Mouse (Mus musculus) liver, embryonic 12.5 days (tissue): ENCODE data around the gene Ccdc38. TPM values are rescaled to one million over a fixed set of nuclear protein-coding genes. Genes with fewer than 3 reads are reported as not detected.
A peak's percentile ranks its signal among the peaks of the same experiment; 100 is the strongest.
"Not testable (repeated sequence)": the region's sequence is repeated elsewhere in the genome, so short reads cannot be mapped to it uniquely, and the experiment has no call there.

ENCODE experiments used
- ATAC-seq: fragments of 200-750 bp; cut with Nextera tagmentation; 2 replicates; pipeline ENCODE4 v1.8.0; 2017; ENCODE audit warnings: moderate number of reproducible peaks, mild to moderate bottlenecking, moderate library complexity
- H3K27ac ChIP-seq: fragments of 300-500 bp; sonication (generic); 2 replicates; pipeline ENCODE4 v1.5.1; 2016; ENCODE audit warnings: mild to moderate bottlenecking
- H3K27me3 ChIP-seq: fragments of 300-500 bp; sonication (generic); replicated peaks from 2 replicates; pipeline ENCODE4 v1.6.1; 2016; ENCODE audit warnings: mild to moderate bottlenecking, moderate library complexity
- H3K36me3 ChIP-seq: fragments of 300-500 bp; sonication (generic); 2 replicates; pipeline ENCODE4 v1.6.1; 2016; ENCODE audit warnings: mild to moderate bottlenecking, moderate library complexity
- H3K4me1 ChIP-seq: fragments of 300-500 bp; sonication (generic); 2 replicates; pipeline ENCODE4 v1.6.1; 2016
- H3K4me2 ChIP-seq: fragments of 300-500 bp; sonication (generic); 2 replicates; pipeline ENCODE4 v1.6.1; 2016; ENCODE audit warnings: mild to moderate bottlenecking, moderate library complexity
- H3K4me3 ChIP-seq: fragments of 300-500 bp; sonication (generic); 2 replicates; pipeline ENCODE4 v1.5.1; 2016; ENCODE audit warnings: mild to moderate bottlenecking, moderate library complexity
- H3K9ac ChIP-seq: fragments of 300-500 bp; sonication (generic); 2 replicates; pipeline ENCODE4 v1.6.1; 2016; ENCODE audit warnings: mild to moderate bottlenecking, moderate library complexity
- H3K9me3 ChIP-seq: fragments of 300-500 bp; sonication (generic); replicated peaks from 2 replicates; pipeline ENCODE4 v1.6.1; 2016; ENCODE audit warnings: mild to moderate bottlenecking, moderate library complexity
- WGBS: fragments of 180-500 bp; shearing (Covaris S2); methylation state at CpG from one replicate; pipeline ENCODE4 v1.1.7; 2016; ENCODE audit not compliant: insufficient replicate concordance; 5-methylcytosine and 5-hydroxymethylcytosine counted together
- polyA plus RNA-seq: library from polyadenylated mRNA; unstranded; fragments of >200 nt; fragmentation: Nextera tagmentation; extraction: Ambion mirVana; gene quantifications from 2 replicates; pipeline ENCODE4 v1.2.1, GENCODE M21; 2016

Gene Ccdc38
- polyA plus RNA-seq, 1 experiment from 2014 or later = 0.29 TPM

- no peak overlapping the region for H3K9ac ChIP-seq
- no peak for ATAC-seq
- H3K4me1 ChIP-seq = no peaks in the 10 kb centered on the region
- no peaks in the 10 kb centered on the region for H3K9me3 ChIP-seq
- no peaks in the 10 kb centered on the region for H3K36me3 ChIP-seq
- no peak overlapping the region for H3K4me3 ChIP-seq
- WGBS = 60% methylated on average over 8 of the region's 8 CpGs
- H3K4me2 ChIP-seq = no peak overlapping the region
- H3K27ac ChIP-seq = no peak overlapping the region
- no peaks in the 10 kb centered on the region for H3K27me3 ChIP-seq
Observed at GRCm38 (mm10) chr10:93552596-93552995, 12.2 kb downstream of the Ccdc38 start.

DNA sequence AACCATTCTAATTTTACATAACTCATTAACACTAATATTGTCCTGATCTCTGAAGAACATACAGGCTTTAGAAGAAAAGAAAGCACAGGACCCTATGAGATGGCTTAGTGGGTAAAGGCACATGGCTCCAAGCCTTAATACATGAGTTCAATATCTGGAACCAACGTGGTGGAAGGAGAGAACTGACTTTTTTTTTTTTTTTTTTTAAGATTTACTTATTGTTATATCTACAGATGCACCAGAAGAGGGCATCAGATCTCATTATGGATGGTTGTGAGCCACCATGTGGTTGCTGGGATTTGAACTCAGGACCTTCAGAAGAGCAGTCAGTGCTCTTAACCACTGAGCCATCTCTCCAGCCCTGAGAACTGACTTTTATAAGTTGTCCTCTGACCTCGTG lies 17.5 kb downstream of the Ccdc38 start:
- H3K9ac ChIP-seq, H3K9me3 ChIP-seq, H3K4me2 ChIP-seq, H3K4me3 ChIP-seq, H3K36me3 ChIP-seq, H3K4me1 ChIP-seq, ATAC-seq, H3K27ac ChIP-seq, H3K27me3 ChIP-seq: not testable (repeated sequence)
- 51% methylated on average over 2 of the region's 2 CpGs for WGBS

GRCm38 (mm10) chr10:93559786-93560185 lies 19.4 kb downstream of the Ccdc38 start:
- Histone ChIP-seq H3K9ac (no peak overlapping the region), H3K4me2 (no peak overlapping the region), H3K36me3 (no peaks in the 10 kb centered on the region), H3K27ac (no peak overlapping the region), H3K4me1 (no peaks in the 10 kb centered on the region), H3K27me3 (no peaks in the 10 kb centered on the region), H3K4me3 (no peak overlapping the region), H3K9me3 (no peaks in the 10 kb centered on the region)
- ATAC-seq = peak; percentile 57
- 35% methylated on average over 9 of the region's 9 CpGs for WGBS

GRCm38 (mm10) chr10:93564518-93565090 lies 24.2 kb downstream of the Ccdc38 start:
- Histone ChIP-seq H3K4me3 (no peak overlapping the region), H3K27me3 (no peaks in the 10 kb centered on the region), H3K9ac (no peak overlapping the region), H3K4me2 (no peak overlapping the region), H3K36me3 (no peaks in the 10 kb centered on the region), H3K27ac (no peak overlapping the region), H3K4me1 (no peaks in the 10 kb centered on the region), H3K9me3 (no peaks in the 10 kb centered on the region)
- WGBS = 54% methylated on average over 14 of the region's 14 CpGs
- no peak for ATAC-seq

GRCm38 (mm10) chr10:93567066-93567465 lies 26.6 kb downstream of the Ccdc38 start:
- Histone ChIP-seq H3K4me3 (no peak overlapping the region), H3K36me3 (no peaks in the 10 kb centered on the region), H3K9me3 (no peaks in the 10 kb centered on the region), H3K4me2 (no peak overlapping the region), H3K27ac (no peak overlapping the region), H3K9ac (no peak overlapping the region), H3K4me1 (no peaks in the 10 kb centered on the region), H3K27me3 (no peaks in the 10 kb centered on the region)
- ATAC-seq = no peak
- 75% methylated on average over 10 of the region's 10 CpGs for WGBS

DNA sequence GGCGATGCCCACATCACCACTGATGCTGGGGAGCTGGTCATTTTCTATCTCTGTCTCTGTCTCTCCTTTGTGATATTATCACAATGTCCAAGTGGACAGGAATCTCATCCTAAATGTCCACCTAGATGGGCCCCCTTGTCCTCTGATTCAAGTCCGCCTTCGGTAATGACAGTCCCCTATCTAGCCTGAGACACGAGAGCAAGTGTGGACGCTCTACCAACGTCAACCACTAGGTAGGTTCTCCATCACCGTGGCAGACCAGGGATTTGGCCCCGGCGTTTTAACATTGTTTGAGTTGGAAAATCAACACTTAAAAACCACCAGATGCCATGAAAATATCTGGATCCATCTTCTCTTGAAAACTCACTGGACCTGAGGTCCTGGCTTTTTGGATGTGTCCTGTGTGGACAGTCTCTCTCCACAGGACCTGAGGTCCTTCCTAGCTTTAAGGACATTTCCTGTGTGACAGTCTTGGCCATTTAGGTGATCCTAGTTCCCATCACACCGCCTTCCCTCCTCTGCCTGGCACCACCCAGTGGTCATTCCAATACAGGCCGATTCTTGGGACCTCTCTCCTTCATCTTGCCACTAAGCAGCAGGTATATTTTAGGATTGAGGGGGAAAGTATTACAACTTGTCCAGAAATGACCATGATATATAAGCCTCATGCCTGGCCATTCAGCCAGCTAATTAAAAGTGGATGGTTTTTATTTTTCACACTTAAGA lies 27.6 kb downstream of the Ccdc38 start:
- WGBS = 76% methylated on average over 11 of the region's 11 CpGs
- no peak for ATAC-seq
- Histone ChIP-seq H3K9me3 (no peaks in the 10 kb centered on the region), H3K4me3 (no peak overlapping the region), H3K9ac (no peak overlapping the region), H3K27me3 (no peaks in the 10 kb centered on the region), H3K4me1 (no peaks in the 10 kb centered on the region), H3K36me3 (no peaks in the 10 kb centered on the region), H3K27ac (no peak overlapping the region), H3K4me2 (no peak overlapping the region)

DNA sequence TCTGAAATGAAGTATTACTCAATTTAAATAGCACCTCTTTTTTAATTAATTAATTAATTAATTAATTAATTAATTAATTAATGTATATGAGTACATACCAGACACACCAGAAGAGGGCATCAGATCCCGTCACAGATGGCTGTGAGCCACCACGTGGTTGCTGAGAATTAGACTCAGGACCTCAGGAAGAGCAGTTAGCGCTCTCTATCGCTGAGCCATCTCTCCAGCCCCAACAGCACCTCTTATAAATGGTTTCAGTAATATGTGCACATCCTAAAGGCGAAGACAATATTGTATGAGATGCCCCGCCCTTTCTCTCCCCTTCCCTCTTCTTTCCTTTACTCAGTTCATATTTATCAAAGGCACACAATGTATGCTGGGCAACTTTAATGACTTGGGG lies 28.2 kb downstream of the Ccdc38 start:
- H3K4me3 ChIP-seq = no peak overlapping the region
- H3K9ac ChIP-seq = no peak overlapping the region
- no peak overlapping the region for H3K4me2 ChIP-seq
- H3K27ac ChIP-seq = no peak overlapping the region
- no peaks in the 10 kb centered on the region for H3K9me3 ChIP-seq
- no peaks in the 10 kb centered on the region for H3K4me1 ChIP-seq
- WGBS = 71% methylated on average over 6 of the region's 6 CpGs
- H3K27me3 ChIP-seq = no peaks in the 10 kb centered on the region
- no peak for ATAC-seq
- no peaks in the 10 kb centered on the region for H3K36me3 ChIP-seq

DNA sequence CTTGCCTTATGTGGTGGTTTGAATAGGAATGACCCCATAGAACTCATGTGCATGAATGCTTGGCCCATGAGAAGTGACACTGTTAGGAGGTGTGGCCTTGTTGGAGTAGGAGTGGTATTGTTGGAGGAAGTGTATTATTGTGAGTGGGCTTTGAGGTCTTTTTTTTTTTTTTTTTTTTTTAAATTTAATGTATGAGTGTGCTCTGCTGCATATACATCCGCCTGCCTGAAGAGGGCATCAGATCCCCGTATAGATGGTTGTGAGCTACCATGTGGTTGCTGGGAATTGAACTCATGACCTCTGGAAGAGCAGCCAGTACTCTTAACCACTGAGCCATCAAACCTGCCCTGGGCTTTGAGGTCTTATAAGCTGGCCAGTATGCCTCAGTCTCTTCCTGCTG lies 31.8 kb downstream of the Ccdc38 start:
- no peak overlapping the region for H3K4me3 ChIP-seq
- ATAC-seq = no peak
- no peak overlapping the region for H3K27ac ChIP-seq
- no peak overlapping the region for H3K9ac ChIP-seq
- H3K36me3 ChIP-seq = no peaks in the 10 kb centered on the region
- no peak overlapping the region for H3K4me2 ChIP-seq
- 53% methylated on average over 2 of the region's 2 CpGs for WGBS
- H3K27me3 ChIP-seq = no peaks in the 10 kb centered on the region
- no peaks in the 10 kb centered on the region for H3K4me1 ChIP-seq
- no peaks in the 10 kb centered on the region for H3K9me3 ChIP-seq

DNA sequence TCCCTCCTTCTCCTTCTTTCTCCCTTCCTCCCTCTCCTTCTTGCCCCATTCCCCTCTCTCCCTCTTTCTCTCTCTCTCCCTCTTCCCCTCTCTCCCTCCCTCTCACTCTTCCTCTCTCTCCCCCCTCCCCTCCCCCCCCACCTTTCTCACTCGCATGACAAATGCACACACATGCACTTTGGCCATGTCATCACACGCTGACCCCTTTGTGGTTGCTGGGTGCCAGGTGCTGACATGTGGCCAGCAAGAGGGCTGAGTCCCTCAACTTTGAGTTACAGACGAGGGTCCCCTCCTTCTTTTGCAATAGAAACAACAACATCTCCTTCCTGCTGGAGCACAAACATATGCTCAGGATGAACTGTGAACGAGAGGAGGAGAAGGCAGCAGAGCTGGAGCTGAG lies 34.5 kb downstream of the Ccdc38 start:
- Histone ChIP-seq H3K36me3 (no peaks in the 10 kb centered on the region), H3K27me3 (no peaks in the 10 kb centered on the region), H3K4me1 (no peaks in the 10 kb centered on the region), H3K4me2 (no peak overlapping the region), H3K9me3 (no peaks in the 10 kb centered on the region), H3K4me3 (no peak overlapping the region), H3K27ac (no peak overlapping the region), H3K9ac (no peak overlapping the region)
- WGBS = 50% methylated on average over 4 of the region's 4 CpGs
- ATAC-seq = no peak

- no peak for ATAC-seq
- Histone ChIP-seq H3K4me2 (no peak overlapping the region), H3K27me3 (no peaks in the 10 kb centered on the region), H3K27ac (no peak overlapping the region), H3K4me1 (no peaks in the 10 kb centered on the region), H3K9me3 (no peaks in the 10 kb centered on the region), H3K4me3 (no peak overlapping the region), H3K9ac (no peak overlapping the region), H3K36me3 (no peaks in the 10 kb centered on the region)
- WGBS = 61% methylated on average over 8 of the region's 8 CpGs
Observed at GRCm38 (mm10) chr10:93575960-93576359, 35.5 kb downstream of the Ccdc38 start.

DNA sequence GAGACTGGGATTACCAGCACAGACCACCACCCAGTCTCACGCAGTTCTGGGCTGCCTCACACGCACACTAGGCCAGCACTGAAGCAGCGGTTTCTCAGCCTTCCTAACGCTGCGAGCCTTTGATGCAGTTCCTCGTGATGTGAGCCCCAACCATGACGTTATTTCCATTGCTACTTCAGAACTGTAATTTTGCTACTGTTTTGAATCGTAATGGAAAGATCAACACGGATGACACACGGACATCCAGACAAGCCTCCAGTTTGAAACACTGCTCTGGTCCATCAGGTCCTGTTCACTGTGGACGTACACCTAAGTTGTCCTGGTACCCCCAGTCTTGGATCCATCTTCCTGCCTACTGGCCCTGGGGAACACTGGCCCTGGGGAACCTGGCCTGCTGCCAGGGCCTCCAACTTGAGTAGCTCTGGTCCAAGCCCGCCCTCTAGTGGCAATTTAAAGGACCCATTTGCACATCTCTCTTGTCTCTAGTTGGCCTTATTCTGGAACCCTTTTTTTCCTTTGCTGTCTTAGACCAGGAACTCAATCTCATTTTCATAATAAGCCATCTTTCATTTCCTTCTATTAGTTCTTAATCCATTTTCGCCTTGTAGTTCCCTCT lies 36.9 kb downstream of the Ccdc38 start:
- H3K36me3 ChIP-seq = peaks cover 10% of the 10 kb centered on the region
- H3K27me3 ChIP-seq = no peaks in the 10 kb centered on the region
- no peak overlapping the region for H3K27ac ChIP-seq
- H3K4me1 ChIP-seq = no peaks in the 10 kb centered on the region
- WGBS = 61% methylated on average over 13 of the region's 13 CpGs
- no peak overlapping the region for H3K4me3 ChIP-seq
- no peak overlapping the region for H3K9ac ChIP-seq
- H3K4me2 ChIP-seq = no peak overlapping the region
- no peaks in the 10 kb centered on the region for H3K9me3 ChIP-seq
- no peak for ATAC-seq

DNA sequence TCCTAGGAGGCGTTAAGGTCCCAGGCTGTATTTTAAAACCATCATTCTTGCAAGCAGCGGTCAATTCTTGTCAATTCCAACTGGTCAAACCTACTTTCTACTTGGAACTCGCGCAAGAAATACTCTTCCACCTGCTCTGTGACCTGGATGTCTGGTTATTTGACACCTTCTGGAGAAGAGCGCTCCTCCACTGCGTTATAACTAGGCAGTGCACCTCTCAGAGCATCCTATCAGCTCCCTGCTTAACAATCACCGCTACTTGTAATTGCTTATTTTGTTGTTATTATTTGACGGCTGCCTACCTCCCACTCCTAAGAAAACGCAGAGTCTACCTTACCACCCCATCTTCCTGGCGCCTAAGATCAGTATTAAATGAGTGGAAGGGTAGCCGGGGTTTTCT lies 48.4 kb downstream of the Ccdc38 start:
- H3K9ac ChIP-seq = peak overlapping the region; percentile 86
- peaks cover 29% of the 10 kb centered on the region for H3K4me1 ChIP-seq
- peak overlapping the region; percentile 87 for H3K4me3 ChIP-seq
- H3K36me3 ChIP-seq = peaks cover 41% of the 10 kb centered on the region
- H3K27ac ChIP-seq = peak overlapping the region; percentile 78
- peak; percentile 44; the same call in 1 of the 2 replicates for ATAC-seq
- WGBS = 4% methylated on average over 11 of the region's 11 CpGs
- H3K4me2 ChIP-seq = peak overlapping the region; percentile 92
- no peaks in the 10 kb centered on the region for H3K27me3 ChIP-seq
- H3K9me3 ChIP-seq = no peaks in the 10 kb centered on the region
